Mouse (Mus musculus) hindbrain, embryonic 13.5 days (tissue): Measurements from ENCODE around the gene Lyl1. TPM values are rescaled to one million over a fixed set of nuclear protein-coding genes. Genes with fewer than 3 reads are reported as not detected.

ENCODE experiments used
- ATAC-seq: fragments of 200-750 bp; cut with Nextera tagmentation; 2 replicates; pipeline ENCODE4 v1.8.0; 2017; ENCODE audit warnings: moderate TSS enrichment; ENCODE audit not compliant: low FRiP score
- H3K27ac ChIP-seq: fragments of 300-500 bp; sonication (generic); 2 replicates; pipeline ENCODE4 v1.5.1; 2015; ENCODE audit warnings: inconsistent platforms, mild to moderate bottlenecking, moderate library complexity
- H3K27me3 ChIP-seq: fragments of 300-500 bp; sonication (generic); 2 replicates; pipeline ENCODE4 v1.6.1; 2015; ENCODE audit warnings: mild to moderate bottlenecking, inconsistent platforms
- H3K36me3 ChIP-seq: fragments of 300-500 bp; sonication (generic); 2 replicates; pipeline ENCODE4 v1.6.1; 2015; ENCODE audit warnings: mild to moderate bottlenecking, inconsistent platforms
- H3K4me1 ChIP-seq: fragments of 300-500 bp; sonication (generic); replicated peaks from 2 replicates; pipeline ENCODE4 v1.6.1; 2015; ENCODE audit warnings: inconsistent platforms
- H3K4me2 ChIP-seq: fragments of 300-500 bp; sonication (generic); 2 replicates; pipeline ENCODE4 v1.6.1; 2015; ENCODE audit warnings: inconsistent platforms, mild to moderate bottlenecking, moderate library complexity
- H3K4me3 ChIP-seq: fragments of 300-500 bp; sonication (generic); 2 replicates; pipeline ENCODE4 v1.5.1; 2015; ENCODE audit warnings: mild to moderate bottlenecking, inconsistent platforms
- H3K9ac ChIP-seq: fragments of 300-500 bp; sonication (generic); 2 replicates; pipeline ENCODE4 v1.6.1; 2015; ENCODE audit warnings: mild to moderate bottlenecking, inconsistent platforms
- H3K9me3 ChIP-seq: fragments of 300-500 bp; sonication (generic); 2 replicates; pipeline ENCODE4 v1.6.1; 2016; ENCODE audit warnings: inconsistent platforms
- WGBS: fragments of 180-500 bp; shearing (Covaris S2); methylation state at CpG from one replicate; pipeline ENCODE4 v1.1.7; 2015; 5-methylcytosine and 5-hydroxymethylcytosine counted together
- polyA plus RNA-seq: library from polyadenylated mRNA; unstranded; fragments of >200 nt; fragmentation: Nextera tagmentation; extraction: Ambion mirVana; gene quantifications from 2 replicates; pipeline ENCODE4 v1.2.1, GENCODE M21; 2015

The Lyl1 gene
- polyA plus RNA-seq, 1 experiment from 2014 or later: 4.2 TPM

- H3K27me3 ChIP-seq: peaks cover 100% of the 10 kb centered on the region
- H3K9me3 ChIP-seq: no peaks in the 10 kb centered on the region
- H3K9ac ChIP-seq: peak overlapping the region; percentile 60
- 4% methylated on average over 32 of the region's 32 CpGs for WGBS
- H3K36me3 ChIP-seq: no peaks in the 10 kb centered on the region
- H3K4me1 ChIP-seq: peaks cover 98% of the 10 kb centered on the region
- H3K4me3 ChIP-seq: 0 out of 2 replicates have a peak overlapping the region, but pooled peaks have one; percentile 3
- peak overlapping the region; percentile 33 for H3K4me2 ChIP-seq
- H3K27ac ChIP-seq: peak overlapping the region; percentile 75
- peak; percentile 30 for ATAC-seq
These were observed 41.2 kb downstream of the Lyl1 start for GRCm38 (mm10) chr8:84742171-84743053.

DNA sequence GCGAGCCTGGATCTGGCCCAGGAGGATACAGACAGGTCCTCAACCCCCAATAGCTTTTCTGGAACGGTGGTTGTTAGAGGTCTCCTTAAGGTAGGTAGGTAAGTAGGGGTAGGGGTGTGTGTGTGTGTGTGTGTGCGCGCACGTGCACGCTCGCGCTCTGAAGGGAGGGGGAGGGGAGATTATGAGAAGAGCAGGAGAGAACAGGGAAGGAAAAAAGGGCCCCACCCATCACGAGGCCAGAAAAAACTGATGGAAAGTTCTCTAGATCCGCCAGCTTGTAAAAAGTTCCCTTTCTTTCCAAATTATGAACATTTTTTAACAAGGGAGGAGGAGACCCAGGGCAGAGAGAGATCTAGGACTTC is 41.8 kb downstream of the Lyl1 start:
- 5% methylated on average over 10 of the region's 10 CpGs for WGBS
- Histone ChIP-seq H3K27ac (peak overlapping the region; percentile 75), H3K36me3 (no peaks in the 10 kb centered on the region), H3K9me3 (no peaks in the 10 kb centered on the region), H3K4me2 (peak overlapping the region; percentile 33), H3K4me3 (no peak overlapping the region), H3K9ac (peak overlapping the region; percentile 60; the same call in 1 of the 2 replicates), H3K27me3 (peaks cover 99% of the 10 kb centered on the region), H3K4me1 (peaks cover 93% of the 10 kb centered on the region)
- ATAC-seq: no peak; the same call in 1 of the 2 replicates

DNA sequence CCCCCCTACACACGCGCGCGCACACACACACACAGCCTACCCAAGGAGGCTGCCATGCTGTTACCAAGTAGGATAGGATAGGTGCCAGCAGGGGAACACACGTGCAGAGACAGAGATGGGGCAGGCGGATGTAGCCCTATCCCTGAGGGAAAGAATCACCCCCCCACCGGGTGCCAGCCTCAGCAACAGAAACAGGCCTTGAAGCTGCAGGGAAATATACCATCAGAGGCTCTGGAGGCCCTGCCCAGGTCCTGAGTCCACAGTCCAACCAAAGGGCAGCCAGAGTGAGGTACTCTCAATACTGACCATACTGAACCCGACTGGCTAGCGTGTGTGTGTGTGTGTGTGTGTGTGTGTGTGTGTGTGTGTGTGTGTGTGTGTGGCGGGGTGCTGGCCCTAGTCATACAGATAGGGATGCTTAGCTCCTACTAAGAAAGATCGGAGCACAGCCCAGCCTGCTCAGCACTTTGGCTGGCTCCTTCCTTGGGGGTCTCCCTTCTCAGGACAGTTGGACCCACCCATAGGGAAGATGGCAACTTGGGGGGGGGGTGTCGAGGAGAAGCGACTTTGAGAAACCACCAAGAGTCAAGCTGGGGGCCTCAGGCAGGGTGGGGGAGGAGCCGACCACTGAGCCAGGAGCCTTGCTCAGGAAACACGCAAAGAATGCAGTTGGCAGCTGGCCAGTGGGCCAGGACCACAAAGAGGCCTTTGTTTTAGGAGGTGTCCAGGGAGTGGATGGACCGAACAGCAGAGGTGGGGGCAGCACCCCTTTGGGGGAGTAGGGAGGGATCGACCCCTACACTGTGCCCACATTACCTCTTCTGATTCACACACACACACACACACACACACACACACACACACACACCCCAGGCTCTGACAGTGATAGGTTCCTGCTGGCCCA is 42.5 kb downstream of the Lyl1 start:
- no peak overlapping the region for H3K4me3 ChIP-seq
- peak; percentile 65 for ATAC-seq
- H3K4me1 ChIP-seq: peaks cover 86% of the 10 kb centered on the region
- peaks cover 99% of the 10 kb centered on the region for H3K27me3 ChIP-seq
- peak overlapping the region; percentile 33 for H3K4me2 ChIP-seq
- no peaks in the 10 kb centered on the region for H3K36me3 ChIP-seq
- H3K27ac ChIP-seq: peak overlapping the region; percentile 75
- H3K9ac ChIP-seq: peak overlapping the region; percentile 49; the same call in 1 of the 2 replicates
- H3K9me3 ChIP-seq: no peaks in the 10 kb centered on the region
- 4% methylated on average over 15 of the region's 17 CpGs for WGBS

DNA sequence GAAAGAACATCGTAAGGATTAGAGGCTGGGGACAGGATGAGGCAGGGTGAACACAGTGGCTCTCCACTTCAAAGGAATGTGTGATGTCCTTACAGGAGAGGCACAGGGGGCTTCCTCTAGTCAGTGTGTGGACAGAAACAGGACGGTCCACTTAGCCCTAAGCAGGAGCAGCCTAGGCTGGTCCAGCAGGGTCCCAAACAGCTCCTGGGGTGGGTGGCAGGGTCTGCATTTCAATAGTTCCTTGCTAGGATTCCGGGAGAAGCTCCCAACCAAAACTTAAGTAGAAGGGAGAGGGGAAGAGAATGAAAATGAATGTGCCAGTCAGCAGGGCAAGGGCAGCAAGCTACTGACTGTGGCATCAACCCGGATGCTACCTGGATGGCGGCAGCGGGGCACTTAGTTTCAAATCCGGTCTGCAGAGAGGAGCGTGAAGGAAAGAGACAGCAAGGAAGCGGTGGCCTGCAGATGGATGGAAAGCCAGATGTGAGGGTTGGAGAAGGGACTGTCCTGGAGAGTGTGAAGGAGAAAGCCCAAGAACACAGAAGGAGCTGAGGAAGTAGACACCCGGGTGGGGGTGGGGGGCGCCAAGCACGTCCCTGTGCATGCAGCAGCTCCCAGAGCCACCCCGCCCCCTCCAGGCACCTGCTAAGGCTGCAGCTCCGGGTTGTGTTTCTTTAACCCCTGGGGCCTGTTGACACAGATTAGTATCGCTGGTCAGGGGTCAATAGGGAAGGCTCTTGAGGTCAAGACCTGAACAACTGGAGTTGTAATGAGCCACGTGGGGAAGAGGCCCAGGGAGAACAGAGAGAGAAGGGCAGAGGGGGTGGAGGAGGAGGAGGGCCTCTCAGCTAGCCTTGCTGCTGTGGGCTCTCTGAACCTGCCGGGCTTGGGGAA is 44.0 kb downstream of the Lyl1 start:
- H3K27me3 ChIP-seq: peaks cover 99% of the 10 kb centered on the region
- no peaks in the 10 kb centered on the region for H3K36me3 ChIP-seq
- H3K27ac ChIP-seq: peak overlapping the region; percentile 75

GRCm38 (mm10) chr8:84749519-84749918 is 48.3 kb downstream of the Lyl1 start:
- Histone ChIP-seq H3K9me3 (no peaks in the 10 kb centered on the region), H3K4me3 (no peak overlapping the region), H3K9ac (no peak overlapping the region; the same call in 1 of the 2 replicates), H3K27ac (peak overlapping the region; percentile 45), H3K4me2 (no peak overlapping the region), H3K36me3 (no peaks in the 10 kb centered on the region), H3K27me3 (peaks cover 99% of the 10 kb centered on the region), H3K4me1 (peaks cover 66% of the 10 kb centered on the region)
- ATAC-seq: no peak
- WGBS: 69% methylated on average over 16 of the region's 16 CpGs

More for the DNA sequence above, 44.0 kb downstream of the Lyl1 start:
- no peak overlapping the region for H3K4me2 ChIP-seq
- ATAC-seq: no peak
- WGBS: 6% methylated on average over 17 of the region's 17 CpGs
- H3K9ac ChIP-seq: peak overlapping the region; percentile 56; the same call in 1 of the 2 replicates
- H3K4me1 ChIP-seq: peaks cover 78% of the 10 kb centered on the region
- no peaks in the 10 kb centered on the region for H3K9me3 ChIP-seq
- H3K4me3 ChIP-seq: no peak overlapping the region

- Histone ChIP-seq H3K27ac (no peak overlapping the region), H3K4me3 (no peak overlapping the region), H3K9ac (peak overlapping the region; percentile 55; the same call in 1 of the 2 replicates), H3K27me3 (peaks cover 95% of the 10 kb centered on the region), H3K9me3 (no peaks in the 10 kb centered on the region), H3K4me2 (no peak overlapping the region), H3K36me3 (no peaks in the 10 kb centered on the region), H3K4me1 (peaks cover 43% of the 10 kb centered on the region)
- ATAC-seq: no peak
- 78% methylated on average over 6 of the region's 6 CpGs for WGBS
These were observed 51.7 kb downstream of the Lyl1 start for GRCm38 (mm10) chr8:84752734-84753582.

Other genes starting within 250 kb of the Lyl1 start
- 26.1 and 32.2 TPM in 2 replicates for gene Ier2, start 38.6 kb upstream of the Lyl1 start, polyA plus RNA-seq
- 51.9 and 60.3 TPM in 2 replicates for gene Trmt1, start 15.2 kb upstream of the Lyl1 start, polyA plus RNA-seq
- 13.7 and 14.4 TPM in 2 replicates for gene Nacc1, start 13.6 kb upstream of the Lyl1 start, polyA plus RNA-seq
- gene G430095P16Rik, start 21.6 kb downstream of the Lyl1 start, polyA plus RNA-seq: 1.0 and 2.3 TPM in 2 replicates
- gene Nfix, start 98.9 kb downstream of the Lyl1 start, polyA plus RNA-seq: 35.3 and 44.1 TPM in 2 replicates
- 10.8 and 11.5 TPM in 2 replicates for gene Dand5, start 121.4 kb downstream of the Lyl1 start, polyA plus RNA-seq
- gene Gadd45gip1, start 130.1 kb downstream of the Lyl1 start, polyA plus RNA-seq: 37.3 and 37.8 TPM in 2 replicates
- 83.2 and 85.5 TPM in 2 replicates for gene Rad23a, start 139.2 kb downstream of the Lyl1 start, polyA plus RNA-seq
- 646 and 672 TPM in 2 replicates for gene Calr, start 145.5 kb downstream of the Lyl1 start, polyA plus RNA-seq
- gene Farsa, start 155.5 kb downstream of the Lyl1 start, polyA plus RNA-seq: 107 and 109 TPM in 2 replicates
- 17.8 and 20.4 TPM in 2 replicates for gene Syce2, start 170.7 kb downstream of the Lyl1 start, polyA plus RNA-seq
- 33.1 TPM in 2 replicates for gene Gcdh, start 192.5 kb downstream of the Lyl1 start, polyA plus RNA-seq
- gene Klf1, start 200.5 kb downstream of the Lyl1 start, polyA plus RNA-seq: 0.64 and 1.00 TPM in 2 replicates
- gene Dnase2a, start 207.1 kb downstream of the Lyl1 start, polyA plus RNA-seq: 5.8 and 6.0 TPM in 2 replicates
- gene Mast1, start 235.9 kb downstream of the Lyl1 start, polyA plus RNA-seq: 59.1 and 62.2 TPM in 2 replicates
- gene Rtbdn, start 245.5 kb downstream of the Lyl1 start, polyA plus RNA-seq: 1.8 and 2.4 TPM in 2 replicates